Mouse (Mus musculus): ENCODE results near the gene Olfr157.

GRCm38 (mm10) chr4:43859886-43860285, 19.9 kb upstream of the Olfr157 start:
- no peak for TF ChIP-seq CTCF (IDR thresholded peaks at IDR 0.05; ENCODE audit: low read depth, low read length)
- TF ChIP-seq TAL1 (conservative IDR thresholded peaks at IDR 0.05; ENCODE audit: low read depth, low read length): no peak
- no peak for TF ChIP-seq GATA1 (IDR thresholded peaks at IDR 0.05; ENCODE audit: borderline replicate concordance, low read length)
- no peak for TF ChIP-seq GATA2 (IDR thresholded peaks at IDR 0.05; ENCODE audit: borderline replicate concordance, low read depth, low read length)
- TF ChIP-seq POLR2AphosphoS5 (IDR thresholded peaks at IDR 0.05; ENCODE audit: insufficient replicate concordance, low read depth, low read length): no peak

Measured in G1E (cell line).